In the genomic region with DNA sequence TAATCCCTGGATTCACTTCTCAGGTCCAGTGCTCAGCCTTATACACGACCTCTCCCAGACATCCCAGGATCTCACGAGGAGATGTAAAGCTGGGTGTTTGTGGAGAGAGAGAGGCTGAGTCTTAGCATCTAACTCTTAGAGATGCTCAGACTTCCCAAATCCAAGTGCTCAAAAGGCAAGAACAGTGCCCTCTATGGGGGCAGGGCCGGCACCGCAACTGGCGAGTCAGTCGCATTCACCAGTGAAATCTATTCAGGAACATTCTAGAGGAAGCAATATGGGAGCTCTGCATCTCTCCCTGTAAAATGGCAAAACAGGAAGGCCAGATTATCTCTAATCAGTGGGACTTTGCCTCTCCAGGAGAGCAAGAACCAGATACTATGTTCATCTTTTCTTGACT, we compare ENCODE assay signal across 24 mouse cellular contexts.
A peak's percentile ranks its signal among the peaks of the same experiment; 100 is the strongest.
DNase-seq lines count a peak whose midpoint lies in the region; ATAC-seq and TF ChIP-seq lines count a peak whose summit lies in the region.
"Had no signal": no experiment of that assay in that cellular context is flagged by ENCODE, and none has a peak within 500 bp of the region (broad histone marks: within the 10 kb centered on the region; RNA-seq: fewer than 3 reads in every experiment).

No protein-coding gene starts in this region.

- no peak overlapping the region for H3K27ac ChIP-seq in forebrain, postnatal 0 days (ENCODE audit: low read depth, low read length)
- H3K27ac ChIP-seq in forebrain, embryonic 13.5 days = no peak overlapping the region
- no peak overlapping the region for H3K27ac ChIP-seq in left cerebral cortex, adult 2 months
- H3K27ac ChIP-seq in stomach, postnatal 0 days (replicated peaks) = no peak overlapping the region
- H3K27ac ChIP-seq: embryonic facial prominence, embryonic 12.5 days; hindbrain, embryonic 10.5 days; limb, embryonic 10.5 days; neural tube, embryonic 15.5 days; stomach, embryonic 15.5 days had no signal

- no peaks in the 10 kb centered on the region for H3K9me3 ChIP-seq in forebrain, postnatal 0 days (ENCODE audit: low read length)
- H3K9me3 ChIP-seq in forebrain, embryonic 13.5 days (replicated peaks) = no peaks in the 10 kb centered on the region
- H3K9me3 ChIP-seq in stomach, postnatal 0 days (ENCODE audit: control insufficient read depth, low read length) = no peaks in the 10 kb centered on the region
- H3K9me3 ChIP-seq: embryonic facial prominence, embryonic 12.5 days; hindbrain, embryonic 10.5 days; limb, embryonic 10.5 days; neural tube, embryonic 15.5 days; stomach, embryonic 15.5 days had no signal

- no peak overlapping the region for H3K9ac ChIP-seq in forebrain, postnatal 0 days
- no peak overlapping the region for H3K9ac ChIP-seq in forebrain, embryonic 13.5 days
- H3K9ac ChIP-seq in stomach, postnatal 0 days (ENCODE audit: low read length) = no peak overlapping the region
- H3K9ac ChIP-seq: embryonic facial prominence, embryonic 12.5 days; neural tube, embryonic 15.5 days; stomach, embryonic 15.5 days had no signal

- DNase-seq in forebrain, postnatal 0 days = no peak
- no peak for DNase-seq in left cerebral cortex, adult 2 months (ENCODE audit: extremely low spot score in 1 of 2, low spot score in 2 of 2)
- no peak for DNase-seq in left cerebral cortex, postnatal 10 days (ENCODE audit: extremely low spot score in 1 of 2, low spot score in 2 of 2)
- peak; percentile 15 for DNase-seq in thymus, postnatal 4 days
- no peak for DNase-seq in thymus, postnatal 25 days
- DNase-seq in stomach, postnatal 0 days (ENCODE audit: low spot score) = no peak
- DNase-seq in natural killer cell, adult 2 months (ENCODE audit: low spot score in 2 of 2) = no peak
- DNase-seq: adrenal gland, postnatal 25 days; cerebellum, adult 18-20 months; gastrocnemius, postnatal 25 days; kidney, postnatal 10 days; right cerebral cortex, postnatal 25 days; thymus, adult 2 months had no signal

- ATAC-seq in forebrain, postnatal 0 days = no peak
- ATAC-seq in forebrain, embryonic 13.5 days = no peak
- ATAC-seq in stomach, postnatal 0 days (ENCODE audit: low FRiP score, low TSS enrichment) = no peak
- ATAC-seq: forebrain, embryonic 14.5 days; lung, postnatal 0 days had no signal

- H3K4me3 ChIP-seq in forebrain, postnatal 0 days (ENCODE audit: low read depth, low read length) = no peak overlapping the region
- H3K4me3 ChIP-seq in forebrain, embryonic 13.5 days = no peak overlapping the region
- H3K4me3 ChIP-seq in left cerebral cortex, adult 2 months = no peak overlapping the region
- no peak overlapping the region for H3K4me3 ChIP-seq in stomach, postnatal 0 days (ENCODE audit: low read depth, low read length)
- H3K4me3 ChIP-seq: embryonic facial prominence, embryonic 12.5 days; erythroblast, embryonic 14.5 days; hindbrain, embryonic 10.5 days; limb, embryonic 10.5 days; neural tube, embryonic 15.5 days; stomach, embryonic 15.5 days had no signal

- H3K4me1 ChIP-seq in forebrain, postnatal 0 days (ENCODE audit: insufficient read depth) = no peaks in the 10 kb centered on the region
- no peaks in the 10 kb centered on the region for H3K4me1 ChIP-seq in forebrain, embryonic 13.5 days
- H3K4me1 ChIP-seq in stomach, postnatal 0 days (replicated peaks; ENCODE audit: control insufficient read depth, insufficient read depth) = no peaks in the 10 kb centered on the region
- H3K4me1 ChIP-seq: embryonic facial prominence, embryonic 12.5 days; hindbrain, embryonic 10.5 days; limb, embryonic 10.5 days; neural tube, embryonic 15.5 days; stomach, embryonic 15.5 days had no signal

- no peak overlapping the region for H3K4me2 ChIP-seq in forebrain, postnatal 0 days (ENCODE audit: low read depth)
- no peak overlapping the region for H3K4me2 ChIP-seq in forebrain, embryonic 13.5 days
- H3K4me2 ChIP-seq in stomach, postnatal 0 days (replicated peaks; ENCODE audit: low read depth) = no peak overlapping the region
- H3K4me2 ChIP-seq: embryonic facial prominence, embryonic 12.5 days; liver, embryonic 11.5 days; midbrain, embryonic 11.5 days; neural tube, embryonic 15.5 days; stomach, embryonic 15.5 days had no signal

- H3K36me3 ChIP-seq in forebrain, postnatal 0 days (ENCODE audit: insufficient read depth) = no peaks in the 10 kb centered on the region
- no peaks in the 10 kb centered on the region for H3K36me3 ChIP-seq in forebrain, embryonic 13.5 days (ENCODE audit: poor library complexity, severe bottlenecking)
- H3K36me3 ChIP-seq in stomach, postnatal 0 days (ENCODE audit: control insufficient read depth, insufficient read depth, low read length) = no peaks in the 10 kb centered on the region
- H3K36me3 ChIP-seq: hindbrain, embryonic 10.5 days; neural tube, embryonic 15.5 days; stomach, embryonic 15.5 days had no signal

- TF ChIP-seq EP300 in stomach, postnatal 0 days (optimal IDR thresholded peaks at IDR 0.05) = no peak

- intact Hi-C loops in left cerebral cortex, adult 2 months (cut with DNase I) = no loop called here
- intact Hi-C loops in left cerebral cortex, postnatal 10 days (cut with DNase I) = no loop called here

- 85% methylated on average over 6 of the region's 6 CpGs for WGBS in forebrain, postnatal 0 days
- 84% methylated on average over 6 of the region's 6 CpGs for WGBS in forebrain, embryonic 13.5 days
- 83% methylated on average over 6 of the region's 6 CpGs for WGBS in stomach, postnatal 0 days

- H3K27me3 ChIP-seq in forebrain, postnatal 0 days (ENCODE audit: insufficient read depth, low read length) = no peaks in the 10 kb centered on the region
- H3K27me3 ChIP-seq in forebrain, embryonic 13.5 days = no peaks in the 10 kb centered on the region
- H3K27me3 ChIP-seq in stomach, postnatal 0 days (ENCODE audit: control insufficient read depth, insufficient read depth, low read length) = no peaks in the 10 kb centered on the region
- H3K27me3 ChIP-seq: embryonic facial prominence, embryonic 12.5 days; neural tube, embryonic 15.5 days; stomach, embryonic 15.5 days had no signal

- TF ChIP-seq CTCF in forebrain, postnatal 0 days (IDR thresholded peaks at IDR 0.05; ENCODE audit: low read depth) = peak; percentile 25; the same call in 1 of the 2 replicates
- TF ChIP-seq CTCF in left cerebral cortex, adult 2 months (IDR thresholded peaks at IDR 0.05) = peak; percentile 17
- TF ChIP-seq CTCF in stomach, postnatal 0 days (IDR thresholded peaks at IDR 0.05; ENCODE audit: low read depth) = peak; percentile 37
